Mouse (Mus musculus): ENCODE results near the gene Adap2.

DNA sequence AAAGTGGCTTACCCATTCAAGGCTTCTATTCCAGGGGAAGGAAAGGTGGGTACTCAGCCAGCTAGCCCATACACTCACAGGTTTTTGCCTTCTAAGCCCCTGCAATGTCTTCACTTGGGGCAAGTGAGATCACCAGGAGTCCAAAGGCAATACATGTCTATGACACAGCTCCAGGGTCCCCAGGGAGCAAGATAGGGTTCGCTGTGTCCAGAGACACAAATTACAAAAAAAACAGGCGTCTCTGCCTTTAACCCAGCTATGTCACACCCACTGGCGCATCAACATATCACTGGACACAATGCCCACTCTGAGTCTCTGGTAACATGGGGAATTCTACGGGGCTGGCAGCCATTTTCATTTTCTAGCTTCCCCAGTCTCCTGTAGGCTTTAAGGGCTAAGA, 2.1 kb downstream of the Adap2 start:
- TF ChIP-seq CTCF (IDR thresholded peaks at IDR 0.05; ENCODE audit: insufficient read depth, low read length) (no peak), POLR2A (IDR thresholded peaks at IDR 0.05; ENCODE audit: borderline replicate concordance, extremely low read depth, low read depth, low read length) (no peak)

All from lung, adult 2 months (tissue).